In genomic region chr6:57534231-57534610, GRCm38 (mm10) we compare ENCODE assay signal across 7 mouse cellular contexts. TPM values are rescaled to one million over a fixed set of nuclear protein-coding genes. Genes with fewer than 3 reads are reported as not detected.
DNase-seq lines count a peak whose midpoint lies in the region; ATAC-seq and TF ChIP-seq lines count a peak whose summit lies in the region.

No protein-coding gene starts in this region.

- TF ChIP-seq CTCF in spleen, adult 2 months (IDR thresholded peaks at IDR 0.05; ENCODE audit: extremely low read depth, insufficient read depth, insufficient read length, insufficient replicate concordance) = no peak
- TF ChIP-seq CTCF in cerebellum, adult 2 months (IDR thresholded peaks at IDR 0.05; ENCODE audit: borderline replicate concordance, insufficient read depth, low read depth, low read length) = no peak
- no peak for TF ChIP-seq CTCF in kidney, adult 2 months (conservative IDR thresholded peaks at IDR 0.05; ENCODE audit: insufficient read depth, insufficient read length, low read depth, low read length)
- no peak for TF ChIP-seq CTCF in lung, postnatal 0 days (IDR thresholded peaks at IDR 0.05)

- peak overlapping the region; percentile 39 for H3K9ac ChIP-seq in lung, postnatal 0 days (replicated peaks; ENCODE audit: low read depth)
- peak overlapping the region; percentile 43 for H3K9ac ChIP-seq in stomach, embryonic 14.5 days (replicated peaks; ENCODE audit: low read depth, low read length)

- WGBS in spleen, adult 2 months = 2% methylated on average over 8 of the region's 8 CpGs
- 0% methylated on average over 8 of the region's 8 CpGs for WGBS in cerebellum, adult 2 months
- 4% methylated on average over 8 of the region's 8 CpGs for WGBS in kidney, adult 2 months
- 1% methylated on average over 8 of the region's 8 CpGs for WGBS in lung, postnatal 0 days
- 6% methylated on average over 8 of the region's 8 CpGs for WGBS in stomach, embryonic 14.5 days

- H3K4me1 ChIP-seq in spleen, adult 2 months (ENCODE audit: control insufficient read depth, insufficient read depth, insufficient read length) = peaks cover 8% of the 10 kb centered on the region; the same call in 1 of the 2 replicates
- peaks cover 3% of the 10 kb centered on the region; the same call in 1 of the 2 replicates for H3K4me1 ChIP-seq in cerebellum, adult 2 months (ENCODE audit: control insufficient read depth, insufficient read depth, low read length)
- H3K4me1 ChIP-seq in kidney, adult 2 months (ENCODE audit: control insufficient read depth, insufficient read depth, low read length) = peaks cover 2% of the 10 kb centered on the region; the same call in 1 of the 2 replicates
- H3K4me1 ChIP-seq in lung, postnatal 0 days (ENCODE audit: insufficient read depth, low read depth, low read length) = no peaks in the 10 kb centered on the region
- peaks cover 5% of the 10 kb centered on the region; the same call in 1 of the 2 replicates for H3K4me1 ChIP-seq in stomach, embryonic 14.5 days (ENCODE audit: control insufficient read depth, insufficient read depth, low read length)

- no peaks in the 10 kb centered on the region for H3K9me3 ChIP-seq in lung, postnatal 0 days (ENCODE audit: low read length)
- no peaks in the 10 kb centered on the region for H3K9me3 ChIP-seq in stomach, embryonic 14.5 days (ENCODE audit: control insufficient read depth, low read depth, low read length)

- DNase-seq in spleen, adult 2 months (ENCODE audit: low read depth in 1 of 2, low spot score in 2 of 2) = peak in 1 of 2 experiments; percentile 6
- no peak for DNase-seq in spleen, postnatal 4 days (ENCODE audit: low spot score in 2 of 2)
- DNase-seq in cerebellum, adult 2 months = peak in 1 of 2 experiments; percentile 45
- DNase-seq in heart, adult 18-20 months = peak; percentile 40 to 67
- DNase-seq in kidney, adult 2 months = peak; percentile 43
- DNase-seq in lung, postnatal 0 days (ENCODE audit: low spot score) = peak; percentile 33

- H3K4me3 ChIP-seq in spleen, adult 2 months (ENCODE audit: extremely low read depth, insufficient read depth, insufficient read length) = peak overlapping the region; percentile 69
- peak overlapping the region; percentile 88 for H3K4me3 ChIP-seq in cerebellum, adult 2 months (replicated peaks; ENCODE audit: insufficient read depth, low read depth, low read length)
- H3K4me3 ChIP-seq in kidney, adult 2 months (ENCODE audit: insufficient read depth, low read depth, low read length) = peak overlapping the region; percentile 73
- H3K4me3 ChIP-seq in lung, postnatal 0 days (ENCODE audit: low read depth, low read length) = peak overlapping the region; percentile 63
- H3K4me3 ChIP-seq in stomach, embryonic 14.5 days (ENCODE audit: low read depth, low read length) = peak overlapping the region; percentile 71

- H3K27me3 ChIP-seq in spleen, adult 2 months (ENCODE audit: control insufficient read depth, insufficient read depth, low read length) = no peaks in the 10 kb centered on the region
- H3K27me3 ChIP-seq in cerebellum, adult 2 months (ENCODE audit: control insufficient read depth, insufficient read depth, low read length) = no peaks in the 10 kb centered on the region
- H3K27me3 ChIP-seq in kidney, adult 2 months (replicated peaks; ENCODE audit: control insufficient read depth, insufficient read depth, low read length) = no peaks in the 10 kb centered on the region
- H3K27me3 ChIP-seq in lung, postnatal 0 days (replicated peaks; ENCODE audit: insufficient read depth, low read length) = no peaks in the 10 kb centered on the region
- H3K27me3 ChIP-seq in stomach, embryonic 14.5 days (ENCODE audit: control insufficient read depth, insufficient read depth, low read length) = no peaks in the 10 kb centered on the region

- peak overlapping the region; percentile 88 for H3K4me2 ChIP-seq in lung, postnatal 0 days (replicated peaks; ENCODE audit: low read depth, low read length)
- peak overlapping the region; percentile 69 for H3K4me2 ChIP-seq in stomach, embryonic 14.5 days (replicated peaks; ENCODE audit: low read depth, low read length)

- no peak for TF ChIP-seq POLR2A in spleen, adult 2 months (IDR thresholded peaks at IDR 0.05; ENCODE audit: low read depth, low read length)
- TF ChIP-seq POLR2A in cerebellum, adult 2 months (IDR thresholded peaks at IDR 0.05; ENCODE audit: borderline replicate concordance, insufficient read depth, low read length) = no peak
- TF ChIP-seq POLR2A in kidney, adult 2 months (IDR thresholded peaks at IDR 0.05; ENCODE audit: low read depth, low read length) = no peak

- H3K36me3 ChIP-seq in spleen, adult 2 months (ENCODE audit: control insufficient read depth, insufficient read depth, low read length) = 0 out of 2 replicates have a peak, but pooled peaks cover 1% of the 10 kb centered on the region
- H3K36me3 ChIP-seq in kidney, adult 2 months (ENCODE audit: control insufficient read depth, insufficient read depth, low read length) = no peaks in the 10 kb centered on the region
- H3K36me3 ChIP-seq in lung, postnatal 0 days (ENCODE audit: insufficient read depth, low read length) = no peaks in the 10 kb centered on the region
- H3K36me3 ChIP-seq in stomach, embryonic 14.5 days (ENCODE audit: control insufficient read depth, insufficient read depth, low read length) = no peaks in the 10 kb centered on the region

- no peak for ATAC-seq in lung, postnatal 0 days
- ATAC-seq in stomach, embryonic 14.5 days (ENCODE audit: insufficient number of reproducible peaks, insufficient read depth, low FRiP score, low read depth) = no peak

- TF ChIP-seq EP300 in lung, postnatal 0 days (IDR thresholded peaks at IDR 0.05) = no peak

- peak overlapping the region; percentile 66; the same call in 1 of the 2 replicates for H3K27ac ChIP-seq in spleen, adult 2 months (ENCODE audit: insufficient read depth, low read length)
- H3K27ac ChIP-seq in cerebellum, adult 2 months (ENCODE audit: insufficient read depth, low read length) = peak overlapping the region; percentile 68; the same call in 1 of the 2 replicates
- H3K27ac ChIP-seq in kidney, adult 2 months (ENCODE audit: insufficient read depth, low read depth, low read length) = peak overlapping the region; percentile 34; the same call in 1 of the 2 replicates
- peak overlapping the region; percentile 89 for H3K27ac ChIP-seq in lung, postnatal 0 days (ENCODE audit: low read length)
- H3K27ac ChIP-seq in stomach, embryonic 14.5 days (ENCODE audit: low read length) = peak overlapping the region; percentile 87

RNA-seq across cellular contexts. Expression of gene Ppm1k, which starts 1.0 kb away (rescaled TPM):
- 1.4 and 1.7 TPM in 2 replicates for polyA plus RNA-seq in spleen, adult 2 months (2012; rRNA removed)
- polyA plus RNA-seq in cerebellum, adult 2 months (2012; rRNA removed) = 20.7 and 21.8 TPM in 2 replicates
- 100 to 1,000 TPM in 1 of 2 experiments, 10 to 100 TPM in 1; 77.8 to 101 TPM for total RNA-seq in heart, adult 18-20 months (2021)
- 3.2 and 6.2 TPM in 2 replicates for polyA plus RNA-seq in kidney, adult 2 months (2012; rRNA removed)
- 5.5 and 6.6 TPM in 2 replicates for polyA plus RNA-seq in lung, postnatal 0 days (2015; fragmentation: Nextera tagmentation; extraction: Ambion mirVana)
- polyA plus RNA-seq in stomach, embryonic 14.5 days (2014; fragmentation: Nextera tagmentation; extraction: Ambion mirVana) = 4.7 and 6.5 TPM in 2 replicates

RNA-seq across cellular contexts. Expression of gene Herc6, which starts 46.6 kb away (rescaled TPM):
- 14.1 and 14.4 TPM in 2 replicates for polyA plus RNA-seq in spleen, adult 2 months (2012; rRNA removed)
- polyA plus RNA-seq in cerebellum, adult 2 months (2012; rRNA removed) = 1.5 and 1.6 TPM in 2 replicates
- 1 to 10 TPM; 2.7 to 6.6 TPM for total RNA-seq in heart, adult 18-20 months (2021)
- polyA plus RNA-seq in kidney, adult 2 months (2012; rRNA removed) = 3.5 and 4.0 TPM in 2 replicates
- 3.5 and 4.1 TPM in 2 replicates for polyA plus RNA-seq in lung, postnatal 0 days (2015; fragmentation: Nextera tagmentation; extraction: Ambion mirVana)
- polyA plus RNA-seq in stomach, embryonic 14.5 days (2014; fragmentation: Nextera tagmentation; extraction: Ambion mirVana) = 3.2 and 4.1 TPM in 2 replicates

Comparison
In these comparisons a context has a peak if more than half of its experiments do, and no peak if none do; other contexts are left out.
1. DNase-seq: peak in heart, adult 18-20 months (2 of 2), kidney, adult 2 months (single experiment) and lung, postnatal 0 days (single experiment); none in spleen, postnatal 4 days (0 of 2).
2. H3K27ac ChIP-seq: peak in every context shown above with its lines; median percentile 89 in lung, postnatal 0 days; 87 in stomach, embryonic 14.5 days; 68 in cerebellum, adult 2 months; 66 in spleen, adult 2 months; 34 in kidney, adult 2 months.
3. Peak in every context shown above with its lines, with median percentiles within 50 percentile points of each other: H3K4me3 ChIP-seq.